Comparison of ENCODE assay signal across 17 mouse cellular contexts in the genomic region with DNA sequence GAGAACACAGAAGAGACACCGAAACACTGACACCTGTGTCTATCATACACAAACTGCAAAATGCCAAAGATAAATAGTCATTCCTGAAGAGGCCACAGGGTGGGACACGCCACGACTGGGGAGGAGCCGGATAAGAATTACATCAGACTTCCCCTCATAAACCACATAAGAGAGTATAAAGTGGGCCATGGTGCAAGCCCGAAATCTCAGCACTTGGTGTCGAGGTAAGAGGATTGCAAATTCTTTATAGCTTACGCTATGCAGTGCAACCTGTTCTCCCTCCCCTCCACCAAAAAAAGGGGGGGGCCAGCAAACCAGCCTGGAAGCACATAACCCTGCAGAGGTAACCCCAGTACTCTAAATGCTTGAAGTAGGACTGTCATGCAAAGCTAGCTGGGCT. TPM values are rescaled to one million over a fixed set of nuclear protein-coding genes. Genes with fewer than 3 reads are reported as not detected.
DNase-seq lines count a peak whose midpoint lies in the region; ATAC-seq and TF ChIP-seq lines count a peak whose summit lies in the region.
"Had no signal": no experiment of that assay in that cellular context is flagged by ENCODE, and none has a peak within 500 bp of the region (broad histone marks: within the 10 kb centered on the region; RNA-seq: fewer than 3 reads in every experiment).

No protein-coding gene starts in this region.

- 29% methylated on average over 7 of the region's 7 CpGs for WGBS in intestine, postnatal 0 days

- ATAC-seq in intestine, postnatal 0 days, result peak; percentile 46; the same call in 1 of the 2 replicates
- ATAC-seq: forebrain, embryonic 14.5 days had no signal

- H3K9me3 ChIP-seq in intestine, postnatal 0 days (ENCODE audit: control insufficient read depth), result no peaks in the 10 kb centered on the region
- H3K9me3 ChIP-seq: hindbrain, embryonic 15.5 days; limb, embryonic 15.5 days; neural tube, embryonic 13.5 days had no signal

- H3K4me2 ChIP-seq in intestine, postnatal 0 days (replicated peaks; ENCODE audit: low read depth), result no peak overlapping the region
- H3K4me2 ChIP-seq: hindbrain, embryonic 15.5 days; limb, embryonic 15.5 days; neural tube, embryonic 13.5 days had no signal

- no peak overlapping the region for H3K9ac ChIP-seq in intestine, postnatal 0 days (ENCODE audit: low read depth, low read length)
- H3K9ac ChIP-seq: hindbrain, embryonic 15.5 days; limb, embryonic 15.5 days; neural tube, embryonic 13.5 days had no signal

- no peak for TF ChIP-seq CTCF in C2C12 (IDR thresholded peaks at IDR 0.05; ENCODE audit: control insufficient read depth, insufficient read depth, insufficient read length)
- peak; percentile 48 for TF ChIP-seq CTCF in intestine, postnatal 0 days (IDR thresholded peaks at IDR 0.05; ENCODE audit: low read depth)

- no peaks in the 10 kb centered on the region for H3K4me1 ChIP-seq in intestine, postnatal 0 days (replicated peaks; ENCODE audit: control insufficient read depth, insufficient read depth, low read length)
- H3K4me1 ChIP-seq: hindbrain, embryonic 15.5 days; neural tube, embryonic 13.5 days had no signal

- H3K27ac ChIP-seq in intestine, postnatal 0 days (ENCODE audit: low read depth, low read length), result peak overlapping the region; percentile 89
- H3K27ac ChIP-seq: hindbrain, embryonic 15.5 days; limb, embryonic 15.5 days; macrophage; neural tube, embryonic 13.5 days had no signal

- H3K79me2 ChIP-seq in C2C12 (ENCODE audit: control insufficient read depth, insufficient read depth), result peaks cover 9% of the 10 kb centered on the region

- no peaks in the 10 kb centered on the region for H3K27me3 ChIP-seq in C2C12 (ENCODE audit: control insufficient read depth, insufficient read depth, insufficient read length)
- H3K27me3 ChIP-seq in intestine, postnatal 0 days (replicated peaks; ENCODE audit: control insufficient read depth, insufficient read depth, low read length), result no peaks in the 10 kb centered on the region
- H3K27me3 ChIP-seq: hindbrain, embryonic 15.5 days; limb, embryonic 15.5 days; neural tube, embryonic 13.5 days had no signal

- H3K79me3 ChIP-seq in C2C12 (ENCODE audit: low read depth), result no peaks in the 10 kb centered on the region

- H3ac ChIP-seq in C2C12 (ENCODE audit: control insufficient read depth, insufficient read length, low read depth), result no peak overlapping the region

- no peak overlapping the region for H3K4me3 ChIP-seq in C2C12 (ENCODE audit: insufficient read depth, poor library complexity, severe bottlenecking)
- H3K4me3 ChIP-seq in intestine, postnatal 0 days (ENCODE audit: low read depth, low read length), result no peak overlapping the region
- H3K4me3 ChIP-seq: hindbrain, embryonic 15.5 days; limb, embryonic 15.5 days; neural tube, embryonic 13.5 days had no signal

- H3K36me3 ChIP-seq in C2C12 (ENCODE audit: control insufficient read depth, insufficient read depth), result no peaks in the 10 kb centered on the region
- no peaks in the 10 kb centered on the region; the same call in 1 of the 2 replicates for H3K36me3 ChIP-seq in intestine, postnatal 0 days (ENCODE audit: control insufficient read depth, insufficient read depth)
- H3K36me3 ChIP-seq: hindbrain, embryonic 15.5 days; limb, embryonic 15.5 days; neural tube, embryonic 13.5 days had no signal

- DNase-seq in T-cell, adult 2 months (ENCODE audit: low spot score), result peak; percentile 12
- DNase-seq in lung, postnatal 4 days, result peak; percentile 50 to 62
- DNase-seq in adrenal gland, postnatal 36 days, result no peak
- DNase-seq in heart, adult 9 months (ENCODE audit: low spot score in 2 of 2), result no peak
- DNase-seq in left cerebral cortex, adult 18-20 months (ENCODE audit: low spot score in 2 of 2), result no peak
- DNase-seq in kidney, adult 8-10 months, result no peak
- DNase-seq: cerebellum, adult 18-20 months; heart, adult 18-20 months; heart, postnatal 10 days; thymus, postnatal 14 days had no signal

TF ChIP-seq in C2C12, 6 proteins besides CTCF, POLR2A, EP300 and RAD21:
- peak; percentile 40 for TF ChIP-seq CEBPB (IDR thresholded peaks at IDR 0.05; ENCODE audit: low read depth)
- no peak for TF ChIP-seq MYOG (IDR thresholded peaks at IDR 0.05; ENCODE audit: control insufficient read depth, extremely low read depth, insufficient read length)

RNA-seq across cellular contexts. Expression of a gene that starts 50.7 kb away (rescaled TPM):
- polyA plus RNA-seq in C2C12 (2012; fragmentation: generic; extraction: Trizol), result 121 TPM
- 313 and 341 TPM in 2 replicates for polyA plus RNA-seq in intestine, postnatal 0 days (2015; fragmentation: Nextera tagmentation; extraction: Ambion mirVana)
- total RNA-seq in adrenal gland, postnatal 36 days (2021), result 100 to 1,000 TPM; 115 to 151 TPM
- total RNA-seq in left cerebral cortex, adult 18-20 months (2021), result 10 to 100 TPM; 67.8 to 73.6 TPM

Comparison
In these comparisons a context has a peak if more than half of its experiments do, and no peak if none do; other contexts are left out.
1. DNase-seq: peak in T-cell, adult 2 months (single experiment) and lung, postnatal 4 days (2 of 2); none in adrenal gland, postnatal 36 days (0 of 2), heart, adult 9 months (0 of 2), left cerebral cortex, adult 18-20 months (0 of 2) and kidney, adult 8-10 months (0 of 2).